Mouse (Mus musculus): ENCODE measurements around the gene Snrk. TPM values are rescaled to one million over a fixed set of nuclear protein-coding genes. Genes with fewer than 3 reads are reported as not detected.

Gene Snrk
- polyA plus RNA-seq, 1 experiment: 121 TPM

DNA sequence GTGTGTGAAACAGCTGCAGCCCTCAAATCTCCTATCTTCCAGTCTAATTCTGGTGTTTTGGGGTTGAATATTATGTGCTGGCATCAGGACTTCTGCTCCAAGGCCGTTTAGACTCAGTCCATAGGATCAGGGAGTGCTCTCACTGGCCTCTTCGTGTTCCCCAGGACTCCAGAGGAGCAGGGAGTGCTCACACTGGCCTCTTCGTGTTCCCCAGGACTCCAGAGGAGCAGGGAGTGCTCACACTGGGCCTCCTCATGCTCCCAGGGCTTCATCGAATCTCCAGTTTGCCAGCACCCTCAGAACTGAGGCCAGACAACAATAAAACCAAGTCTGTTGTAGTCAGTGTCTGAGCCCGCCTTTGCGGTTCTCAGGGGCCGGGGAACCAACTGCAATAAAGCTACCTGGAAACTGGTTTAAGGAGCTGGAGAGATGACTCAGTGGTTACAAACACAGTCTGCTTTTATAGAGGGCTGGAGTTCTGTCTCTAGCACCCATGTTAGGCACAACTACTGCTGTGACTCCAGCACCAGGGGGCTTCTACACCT lies 12.7 kb upstream of the Snrk start:
- DNase-seq (ENCODE audit: extremely low spot score in 1 of 2, low spot score in 1 of 2): no peak

DNA sequence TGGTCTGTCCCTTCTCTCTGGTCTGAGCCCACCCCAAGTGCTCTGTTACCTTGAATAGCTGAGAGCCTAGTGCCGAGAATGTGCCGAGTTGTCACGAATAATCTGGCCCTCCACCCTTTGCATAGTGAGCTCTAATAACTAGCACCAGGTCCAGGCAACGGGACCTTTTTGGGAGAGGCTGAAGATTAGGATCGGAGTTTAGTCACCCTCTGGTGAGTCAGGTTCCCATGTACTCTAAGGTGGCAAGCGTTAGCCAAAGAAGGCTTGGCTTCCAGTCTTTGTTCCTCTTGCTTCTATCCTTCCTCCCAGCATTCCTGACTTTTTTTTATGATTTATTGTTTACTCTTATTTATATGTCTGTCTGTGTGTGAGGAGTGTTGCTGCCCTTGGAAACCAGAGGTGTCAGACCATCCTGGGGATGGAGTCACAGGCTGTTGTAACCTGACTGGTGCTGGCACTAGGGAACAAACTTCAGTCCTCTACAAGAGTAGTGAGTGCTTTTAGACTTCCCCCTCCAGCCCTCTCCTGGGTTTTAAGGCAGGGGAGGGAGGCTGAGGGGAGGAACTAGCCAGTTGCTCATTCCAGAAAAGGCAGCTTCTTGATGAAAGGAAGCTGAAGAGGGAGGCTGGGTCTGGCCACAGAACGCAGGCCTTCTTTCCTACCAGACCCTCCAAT lies 9.2 kb upstream of the Snrk start:
- no peak for DNase-seq (ENCODE audit: extremely low spot score in 1 of 2, low spot score in 1 of 2)

DNA sequence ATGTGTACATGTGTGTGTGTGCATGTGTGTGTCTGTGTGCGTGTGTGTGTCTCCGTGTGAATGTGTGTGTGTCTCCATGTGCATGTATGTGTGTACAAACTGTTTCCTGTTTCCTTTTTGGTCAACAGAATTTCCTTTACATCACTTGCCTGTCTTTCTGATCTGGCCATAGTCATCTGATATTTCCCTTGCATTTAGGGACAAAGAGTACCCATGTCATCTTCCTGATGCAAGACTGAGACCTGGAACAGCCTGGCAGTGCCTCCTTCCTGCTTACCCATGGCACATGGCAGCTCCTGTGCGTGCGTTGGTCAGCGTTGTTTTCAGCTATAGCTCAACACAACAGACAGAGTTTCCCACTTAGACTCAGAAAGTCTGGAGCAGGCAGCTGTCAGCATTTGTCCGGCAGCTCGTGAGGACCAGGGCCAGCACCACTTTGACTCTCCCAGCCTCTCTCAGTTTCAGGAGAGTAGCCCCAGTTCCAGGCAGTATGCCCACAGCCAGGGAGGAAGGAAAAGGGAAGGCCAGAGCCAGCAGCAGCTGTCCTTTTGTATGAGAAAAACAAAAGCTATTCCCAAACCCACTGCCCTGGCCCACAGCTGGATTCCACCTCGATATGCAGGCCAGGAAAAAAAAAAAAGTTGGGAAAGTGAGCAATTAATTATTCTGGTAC lies 7.4 kb upstream of the Snrk start:
- DNase-seq (ENCODE audit: extremely low spot score in 1 of 2, low spot score in 1 of 2): no peak

DNA sequence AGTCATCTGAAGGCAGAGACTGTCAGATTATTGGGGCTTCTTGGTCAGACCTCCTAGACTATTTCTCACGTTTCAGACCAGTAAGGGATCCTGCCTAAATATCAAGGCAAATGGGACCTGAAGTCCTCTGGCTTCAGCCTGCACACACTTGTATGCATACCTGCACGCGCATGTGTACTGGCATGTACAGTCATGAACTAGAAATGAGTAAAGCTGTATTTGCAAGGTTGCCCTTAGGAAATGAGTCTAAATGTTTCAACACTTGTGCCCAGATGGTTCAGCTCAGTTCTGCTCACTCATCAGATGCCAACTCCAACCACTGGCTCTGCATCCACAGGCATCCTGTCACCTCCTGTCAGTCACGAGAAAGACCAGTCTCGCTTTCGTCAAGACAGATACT lies 6.6 kb upstream of the Snrk start:
- DNase-seq (ENCODE audit: extremely low spot score in 1 of 2, low spot score in 1 of 2): no peak

DNA sequence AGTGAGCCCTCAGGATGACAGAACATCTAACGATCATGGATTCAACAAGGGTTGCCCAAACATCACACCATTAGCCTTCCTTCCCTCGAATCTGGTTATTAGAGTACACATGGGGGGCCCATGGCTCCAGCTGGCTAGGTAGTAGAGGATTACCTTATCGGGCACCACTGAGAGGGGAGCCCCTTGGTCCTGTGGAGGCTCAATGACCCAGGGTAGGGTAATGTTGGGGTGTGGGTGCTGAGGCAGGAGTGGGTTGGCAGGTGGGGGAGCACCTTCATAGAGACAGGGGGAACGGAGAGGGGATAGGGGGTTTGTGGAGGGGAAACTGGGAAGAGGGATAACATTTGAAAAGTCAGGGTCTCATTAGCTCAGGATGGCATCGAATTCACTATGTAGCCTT lies 6.1 kb upstream of the Snrk start:
- DNase-seq (ENCODE audit: extremely low spot score in 1 of 2, low spot score in 1 of 2): no peak

- DNase-seq (ENCODE audit: extremely low spot score in 1 of 2, low spot score in 1 of 2): no peak
These were observed 1.5 kb upstream of the Snrk start for GRCm38 (mm10) chr9:122115552-122115951.

- no peak for DNase-seq (ENCODE audit: extremely low spot score in 1 of 2, low spot score in 1 of 2)
These were observed 707 bp upstream of the Snrk start for GRCm38 (mm10) chr9:122116359-122116758.

DNA sequence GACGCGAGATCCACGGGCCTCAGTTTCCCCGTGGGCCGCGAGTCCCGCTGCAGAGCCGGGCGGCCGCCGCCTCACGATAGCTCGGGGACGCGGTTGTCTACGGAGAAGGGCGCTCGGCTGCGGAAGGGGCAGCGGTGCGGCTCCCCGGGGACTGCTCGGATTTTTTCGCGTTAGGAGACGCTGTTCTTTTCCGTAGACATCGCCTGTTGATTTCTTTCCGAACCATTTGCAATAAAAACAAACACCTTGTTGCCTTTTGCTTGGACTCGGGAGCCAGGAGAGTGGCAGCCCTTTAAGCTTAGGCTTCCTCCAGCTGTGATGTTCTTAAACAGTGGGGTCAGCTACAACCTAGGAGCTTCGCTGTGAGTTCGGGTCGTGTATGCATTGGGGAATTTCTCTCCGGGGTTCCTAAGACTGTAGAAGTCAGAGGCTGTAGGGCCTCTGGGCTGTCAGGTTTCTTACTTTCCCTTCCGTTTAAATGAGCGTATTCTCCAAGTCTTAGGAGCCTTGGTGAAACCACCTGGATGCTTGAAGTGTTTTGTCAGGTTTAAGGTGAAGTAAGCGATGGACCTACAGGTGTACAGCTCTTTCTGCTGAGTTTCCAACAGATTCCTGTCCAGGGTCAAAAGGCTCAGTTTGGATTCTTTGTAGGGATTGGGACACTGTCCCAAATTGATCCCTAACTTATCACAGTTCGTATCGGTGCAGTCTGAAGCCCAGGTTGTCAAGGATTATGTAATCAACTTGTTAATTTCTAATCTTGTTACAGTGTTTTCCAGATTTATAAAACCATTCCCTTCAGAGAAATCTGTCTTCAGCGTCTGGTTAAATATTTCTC lies 845 bp downstream of the Snrk start:
- DNase-seq (ENCODE audit: extremely low spot score in 1 of 2, low spot score in 1 of 2): peak in 1 of 2 experiments; percentile 21

DNA sequence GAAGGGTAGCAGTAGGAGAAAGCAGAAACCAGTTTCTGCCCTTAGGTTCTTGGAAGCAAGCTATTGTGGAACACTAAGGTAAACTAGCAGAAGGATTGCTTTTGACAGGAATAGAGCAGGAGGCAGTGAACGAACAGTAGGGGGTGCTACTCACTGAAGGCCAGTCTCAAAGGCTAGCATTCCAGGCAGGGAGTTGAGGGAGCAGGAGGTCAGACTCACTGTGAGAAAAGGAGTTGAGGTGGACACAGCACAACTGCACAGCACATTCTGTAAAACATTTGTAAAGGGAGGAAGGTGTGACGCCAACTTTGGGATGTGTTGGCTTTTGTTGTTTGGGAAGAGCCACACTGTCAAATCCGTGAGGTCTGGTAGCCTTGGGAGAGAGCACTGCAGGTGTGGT lies 3.0 kb downstream of the Snrk start:
- DNase-seq (ENCODE audit: extremely low spot score in 1 of 2, low spot score in 1 of 2): peak in 1 of 2 experiments; percentile 66

DNA sequence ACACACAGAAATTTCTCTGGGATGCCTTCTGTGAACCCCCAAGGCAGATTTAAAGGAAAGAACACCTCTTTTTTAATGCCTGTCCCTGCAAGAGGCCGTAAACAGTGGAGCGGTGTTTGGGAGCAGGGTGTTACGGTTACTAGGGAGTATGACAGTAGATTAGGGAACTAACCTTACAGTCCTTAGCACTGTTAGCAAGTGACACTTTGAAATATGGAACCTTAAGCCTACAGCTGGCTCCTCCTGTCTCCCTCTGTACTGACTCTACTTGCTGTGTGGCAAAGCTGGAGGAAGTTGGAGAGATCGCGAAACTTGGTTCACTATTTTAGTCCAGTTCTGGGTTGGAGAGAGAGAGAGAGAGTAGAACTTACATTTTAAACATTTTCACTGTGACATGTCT lies 5.0 kb downstream of the Snrk start:
- no peak for DNase-seq (ENCODE audit: extremely low spot score in 1 of 2, low spot score in 1 of 2)

DNA sequence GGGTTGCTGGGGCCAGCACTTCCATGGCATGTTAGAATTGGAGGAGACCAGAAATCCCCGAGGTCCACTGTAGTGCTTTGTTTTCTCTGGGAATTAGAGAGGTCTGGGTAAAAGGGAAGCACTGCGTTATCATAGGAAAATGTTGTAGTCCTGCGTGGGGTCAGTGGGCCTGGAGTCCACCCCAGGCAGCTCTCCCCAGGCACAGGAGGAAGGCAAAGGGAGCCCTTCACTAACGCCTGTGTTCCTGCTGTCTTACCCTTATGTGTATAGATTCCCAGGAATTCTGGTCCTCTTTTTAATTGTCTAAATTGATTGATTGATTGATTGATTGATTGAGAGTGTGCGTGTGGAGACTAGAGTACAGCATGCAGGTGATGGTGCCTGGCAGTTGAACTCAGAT lies 6.1 kb downstream of the Snrk start:
- DNase-seq (ENCODE audit: extremely low spot score in 1 of 2, low spot score in 1 of 2): no peak

DNA sequence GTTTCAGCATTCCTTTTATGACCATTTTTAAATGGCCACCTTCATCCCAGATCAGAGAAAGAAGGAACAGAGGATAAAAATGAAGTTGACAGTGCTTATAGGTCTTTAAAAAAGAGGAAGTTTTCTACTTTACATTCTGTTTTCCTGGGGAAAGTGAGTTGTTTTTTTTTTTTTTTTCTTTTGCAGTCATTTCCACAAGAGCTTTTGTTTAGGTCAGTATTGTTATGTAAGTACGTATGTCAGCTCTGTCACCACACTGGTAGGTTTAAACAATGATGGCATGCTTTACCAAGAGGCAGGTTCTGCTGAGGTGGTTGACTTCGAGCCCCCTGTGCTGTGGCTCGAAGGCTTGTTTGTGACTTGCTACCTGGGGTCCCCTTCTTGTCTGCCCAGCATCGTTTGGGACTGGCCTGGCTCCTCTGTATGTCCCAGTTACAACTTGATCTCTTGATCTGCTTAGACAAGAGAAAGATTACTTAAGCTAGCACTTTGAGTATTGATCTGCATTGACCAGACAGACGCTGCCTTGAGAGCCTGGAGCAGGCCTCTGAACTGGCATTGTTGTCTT lies 8.7 kb downstream of the Snrk start:
- no peak for DNase-seq (ENCODE audit: extremely low spot score in 1 of 2, low spot score in 1 of 2)

DNA sequence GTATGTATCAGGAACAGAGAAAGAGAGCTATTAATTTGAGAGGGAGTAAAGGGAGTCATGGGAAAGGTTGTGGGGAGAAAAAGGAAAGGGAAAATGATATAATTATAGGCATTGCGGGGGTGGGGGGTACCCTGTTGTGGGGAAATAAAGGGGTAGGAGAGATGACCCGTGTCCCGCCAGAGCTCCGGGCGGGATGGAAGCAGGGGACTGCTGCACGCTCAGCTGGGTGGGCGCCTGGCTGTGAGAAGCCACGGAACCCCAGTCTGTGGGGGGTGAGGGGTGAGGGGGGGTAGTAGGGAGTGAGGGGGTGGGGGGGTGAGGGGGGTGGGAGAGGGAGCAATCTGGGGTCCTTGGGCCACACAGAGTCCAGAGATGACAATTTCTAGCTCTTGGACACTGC lies 9.7 kb downstream of the Snrk start:
- DNase-seq (ENCODE audit: extremely low spot score in 1 of 2, low spot score in 1 of 2): no peak

DNA sequence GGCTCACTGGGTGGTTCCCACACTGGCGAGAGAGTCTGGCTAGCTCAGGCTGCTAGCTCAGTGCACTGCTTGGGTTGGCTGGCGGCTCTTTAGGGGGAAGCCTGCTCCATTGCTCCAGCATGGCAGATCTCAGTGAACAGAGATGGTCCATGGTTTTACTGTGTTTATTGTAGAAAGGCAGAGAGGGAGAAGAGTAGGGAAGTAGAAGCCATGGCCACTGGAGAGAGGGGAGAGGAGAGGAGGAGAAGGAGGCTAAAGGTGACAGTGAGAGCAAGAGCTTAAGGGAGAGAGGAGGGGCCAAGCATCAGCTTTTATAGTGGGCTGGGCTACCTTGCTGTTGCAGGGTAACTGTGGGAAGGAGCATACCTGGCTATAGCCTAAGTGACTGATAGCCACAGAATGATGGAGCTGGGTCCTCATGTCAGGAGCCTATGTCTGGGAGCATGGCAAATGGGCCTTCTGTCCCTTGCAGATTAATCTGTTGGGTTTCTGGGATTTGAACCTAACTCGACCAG lies 10.3 kb downstream of the Snrk start:
- no peak for DNase-seq (ENCODE audit: extremely low spot score in 1 of 2, low spot score in 1 of 2)

GRCm38 (mm10) chr9:122128686-122129085 lies 11.6 kb downstream of the Snrk start:
- peak in 1 of 2 experiments; percentile 36 for DNase-seq (ENCODE audit: extremely low spot score in 1 of 2, low spot score in 1 of 2)

GRCm38 (mm10) chr9:122130666-122131065 lies 13.6 kb downstream of the Snrk start:
- no peak for DNase-seq (ENCODE audit: extremely low spot score in 1 of 2, low spot score in 1 of 2)

GRCm38 (mm10) chr9:122132145-122132544 lies 15.1 kb downstream of the Snrk start:
- no peak for DNase-seq (ENCODE audit: extremely low spot score in 1 of 2, low spot score in 1 of 2)

- DNase-seq (ENCODE audit: extremely low spot score in 1 of 2, low spot score in 1 of 2): no peak
These were observed 18.2 kb downstream of the Snrk start for GRCm38 (mm10) chr9:122135095-122135884.

- no peak for DNase-seq (ENCODE audit: extremely low spot score in 1 of 2, low spot score in 1 of 2)
These were observed 18.8 kb downstream of the Snrk start for GRCm38 (mm10) chr9:122135885-122136170.

GRCm38 (mm10) chr9:122137960-122138359 lies 20.9 kb downstream of the Snrk start:
- no peak for DNase-seq (ENCODE audit: extremely low spot score in 1 of 2, low spot score in 1 of 2)
